Mouse (Mus musculus): ENCODE data around the gene Lrrn1.

Lrrn1 gene

DNA sequence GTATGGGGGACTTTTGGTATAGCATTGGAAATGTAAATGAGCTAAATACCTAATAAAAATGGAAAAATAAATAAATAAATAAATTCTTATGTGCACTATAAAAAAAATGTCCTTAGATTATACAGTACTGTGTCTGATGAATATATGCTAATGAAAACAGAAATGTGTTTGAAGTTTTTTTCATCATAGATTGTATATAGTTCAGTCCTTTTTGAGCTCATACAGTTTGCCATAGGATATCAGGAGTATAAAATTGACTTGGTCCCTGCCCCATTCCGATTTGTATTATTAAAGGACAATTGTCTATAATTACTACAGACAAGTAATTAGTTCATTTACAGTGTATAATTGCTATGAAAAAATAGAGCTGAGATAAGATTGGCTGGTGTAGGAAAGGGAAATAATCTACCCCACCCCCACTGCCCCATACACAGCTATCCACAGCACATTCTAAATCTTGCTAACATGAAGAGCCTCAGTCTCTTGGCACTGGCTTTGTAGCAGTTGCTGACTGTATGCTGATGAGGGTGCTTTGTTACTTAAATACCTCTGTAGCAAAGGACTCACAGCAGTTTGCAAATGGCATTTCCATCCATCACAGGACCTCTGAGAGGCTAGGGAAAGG is 54.3 kb downstream of the Lrrn1 start:
- no peak for DNase-seq (ENCODE audit: low read depth)

GRCm38 (mm10) chr6:107605151-107605550 is 75.6 kb downstream of the Lrrn1 start:
- no peak for DNase-seq (ENCODE audit: low read depth)

DNA sequence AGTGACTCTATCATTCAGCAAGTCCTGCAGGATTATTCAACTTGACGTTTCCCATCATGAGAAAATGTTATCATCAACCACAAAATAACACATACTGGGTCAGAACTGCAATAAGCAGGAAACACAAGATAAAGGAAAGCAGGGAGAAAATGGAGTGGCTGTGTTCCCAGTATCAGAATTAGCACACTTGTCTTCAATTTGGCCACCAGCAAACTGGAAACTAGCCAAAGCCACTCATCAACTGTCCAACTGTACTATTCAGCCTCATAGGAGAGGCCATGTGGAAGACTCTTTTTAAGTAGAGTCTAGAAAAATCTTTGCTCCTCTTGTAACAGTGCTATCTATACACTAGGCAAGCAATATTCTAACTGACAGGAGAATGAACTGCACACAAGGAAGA is 84.7 kb downstream of the Lrrn1 start:
- DNase-seq (ENCODE audit: low read depth) = no peak
